Mouse (Mus musculus): ENCODE measurements at regions not wholly inside any gene's neighbourhood (a gene's known extent, or its start where the extent isn't known, plus 50 kb on each side); places are given as distances from the start of the nearest gene placed in this dataset.

DNA sequence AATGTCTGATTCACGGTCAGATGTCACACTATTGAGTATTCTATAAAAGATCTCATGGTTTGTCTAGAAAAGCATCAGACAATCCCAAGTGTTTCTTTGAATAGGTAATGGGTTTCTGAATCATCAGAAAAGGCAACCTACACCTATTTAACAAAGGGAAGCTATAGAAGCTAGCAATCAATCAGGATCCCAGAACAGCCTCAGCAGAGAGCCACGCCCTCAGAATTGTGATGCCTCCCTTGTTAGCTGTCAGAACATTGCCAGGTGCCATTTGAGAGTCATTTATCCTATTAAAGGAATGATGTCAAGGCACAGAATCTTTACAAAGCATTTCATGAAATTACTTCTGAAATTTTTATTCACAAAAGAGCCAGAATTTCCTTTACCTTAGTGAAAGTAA lies 542.7 kb downstream of the Kctd12 start:
- Histone ChIP-seq H3K27ac (replicated peaks; ENCODE audit: low read depth, low read length) (no peak overlapping the region), H3K4me3 (ENCODE audit: low read depth, low read length) (no peak overlapping the region), H3K4me1 (ENCODE audit: control insufficient read depth, insufficient read depth, low read length) (no peaks in the 10 kb centered on the region), H3K4me2 (ENCODE audit: low read depth, low read length) (no peak overlapping the region), H3K9ac (replicated peaks; ENCODE audit: low read length) (no peak overlapping the region), H3K36me3 (replicated peaks; ENCODE audit: control insufficient read depth, insufficient read depth, low read depth, low read length) (no peaks in the 10 kb centered on the region), H3K27me3 (ENCODE audit: control insufficient read depth, insufficient read depth, low read length) (no peaks in the 10 kb centered on the region), H3K9me3 (replicated peaks; ENCODE audit: control insufficient read depth, low read length) (no peaks in the 10 kb centered on the region)
- ATAC-seq (replicated peaks; ENCODE audit: insufficient number of reproducible peaks, low FRiP score, low TSS enrichment, low read depth) = no peak
- WGBS = 80% methylated on average over 2 of the region's 2 CpGs
- no peak for DNase-seq (ENCODE audit: low spot score)

DNA sequence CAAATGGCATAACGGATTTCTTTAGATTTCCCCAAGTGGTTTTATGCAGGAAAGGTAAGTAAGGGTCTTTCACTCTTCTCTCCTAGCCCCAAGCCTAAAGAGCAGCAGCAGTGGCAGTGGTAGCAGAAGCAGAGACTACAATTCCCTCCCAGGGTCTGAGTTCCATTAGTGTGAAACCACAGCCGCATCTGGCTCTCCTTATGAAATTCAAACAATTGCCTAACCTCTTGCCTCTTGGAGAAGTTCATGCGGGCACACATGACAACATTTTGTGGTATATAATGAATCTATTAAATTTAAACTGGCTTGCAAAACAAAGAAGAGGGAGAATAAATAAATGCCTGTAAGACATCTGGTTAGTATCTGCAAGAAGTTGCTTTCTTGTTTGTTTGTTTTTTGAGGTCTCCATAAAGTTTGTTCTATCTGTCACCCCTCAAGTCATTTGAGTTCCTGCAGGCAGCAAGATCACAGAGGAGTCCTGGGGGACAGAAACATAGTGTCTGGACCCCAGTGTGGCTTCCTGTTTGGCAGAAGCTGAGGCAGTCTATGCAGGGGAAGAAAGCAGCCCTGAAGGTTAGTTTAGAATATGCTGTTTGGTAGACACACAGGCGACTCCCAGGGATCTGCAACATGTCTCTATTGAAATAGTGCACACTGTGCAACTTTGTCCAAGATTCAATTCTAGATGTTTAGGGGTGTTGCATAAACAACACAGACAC lies 578.9 kb downstream of the Kctd12 start:
- Histone ChIP-seq H3K9me3 (replicated peaks; ENCODE audit: control insufficient read depth, low read length) (no peaks in the 10 kb centered on the region), H3K27ac (replicated peaks; ENCODE audit: low read depth, low read length) (0 out of 2 replicates have a peak overlapping the region, but pooled peaks have one; percentile 30), H3K36me3 (replicated peaks; ENCODE audit: control insufficient read depth, insufficient read depth, low read depth, low read length) (no peaks in the 10 kb centered on the region), H3K27me3 (ENCODE audit: control insufficient read depth, insufficient read depth, low read length) (no peaks in the 10 kb centered on the region), H3K9ac (replicated peaks; ENCODE audit: low read length) (no peak overlapping the region), H3K4me3 (ENCODE audit: low read depth, low read length) (no peak overlapping the region), H3K4me2 (ENCODE audit: low read depth, low read length) (no peak overlapping the region), H3K4me1 (ENCODE audit: control insufficient read depth, insufficient read depth, low read length) (no peaks in the 10 kb centered on the region)
- ATAC-seq (replicated peaks; ENCODE audit: insufficient number of reproducible peaks, low FRiP score, low TSS enrichment, low read depth) (peak; percentile 60), DNase-seq (ENCODE audit: low spot score) (peak; percentile 94)
- 24% methylated on average over 4 of the region's 4 CpGs for WGBS

DNA sequence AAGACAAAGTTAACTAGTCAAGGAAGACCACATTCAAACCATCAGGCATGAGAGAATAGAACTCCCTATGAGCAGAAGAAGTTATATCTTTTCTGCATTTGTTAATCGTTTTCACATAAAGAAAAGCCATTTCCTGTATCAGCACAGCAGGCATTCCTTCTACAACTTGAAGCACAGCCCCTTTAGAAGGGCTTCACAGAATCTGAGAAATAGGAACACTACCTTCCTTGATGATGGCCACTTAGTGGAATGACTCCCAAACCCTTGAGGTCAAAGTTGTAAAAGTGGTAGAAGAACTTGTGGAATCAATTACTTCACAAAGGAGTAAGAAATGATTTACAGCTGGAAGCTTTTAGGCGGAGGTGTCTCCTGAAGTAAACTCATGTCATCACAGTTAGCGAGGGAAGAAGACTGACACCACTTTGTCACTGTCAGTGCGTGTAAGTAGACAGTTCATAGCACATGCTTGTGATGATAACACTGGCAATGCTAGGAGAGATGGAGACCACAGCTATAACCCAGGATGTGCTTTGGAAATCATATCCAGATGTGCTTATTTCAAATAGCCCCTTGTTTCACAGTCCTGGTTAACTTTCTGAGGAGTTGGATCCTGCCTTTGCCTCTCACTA lies 580.3 kb downstream of the Kctd12 start:
- no peaks in the 10 kb centered on the region for H3K4me1 ChIP-seq (ENCODE audit: control insufficient read depth, insufficient read depth, low read length)
- WGBS = 32% methylated on average over 4 of the region's 4 CpGs
- H3K36me3 ChIP-seq (replicated peaks; ENCODE audit: control insufficient read depth, insufficient read depth, low read depth, low read length) = no peaks in the 10 kb centered on the region
- H3K9ac ChIP-seq (replicated peaks; ENCODE audit: low read length) = no peak overlapping the region
- no peak overlapping the region for H3K4me3 ChIP-seq (ENCODE audit: low read depth, low read length)
- H3K27me3 ChIP-seq (ENCODE audit: control insufficient read depth, insufficient read depth, low read length) = no peaks in the 10 kb centered on the region
- DNase-seq (ENCODE audit: low spot score) (peak; percentile 82), ATAC-seq (replicated peaks; ENCODE audit: insufficient number of reproducible peaks, low FRiP score, low TSS enrichment, low read depth) (peak; percentile 79)
- no peak overlapping the region for H3K4me2 ChIP-seq (ENCODE audit: low read depth, low read length)
- no peaks in the 10 kb centered on the region for H3K9me3 ChIP-seq (replicated peaks; ENCODE audit: control insufficient read depth, low read length)
- no peak overlapping the region for H3K27ac ChIP-seq (replicated peaks; ENCODE audit: low read depth, low read length)

DNA sequence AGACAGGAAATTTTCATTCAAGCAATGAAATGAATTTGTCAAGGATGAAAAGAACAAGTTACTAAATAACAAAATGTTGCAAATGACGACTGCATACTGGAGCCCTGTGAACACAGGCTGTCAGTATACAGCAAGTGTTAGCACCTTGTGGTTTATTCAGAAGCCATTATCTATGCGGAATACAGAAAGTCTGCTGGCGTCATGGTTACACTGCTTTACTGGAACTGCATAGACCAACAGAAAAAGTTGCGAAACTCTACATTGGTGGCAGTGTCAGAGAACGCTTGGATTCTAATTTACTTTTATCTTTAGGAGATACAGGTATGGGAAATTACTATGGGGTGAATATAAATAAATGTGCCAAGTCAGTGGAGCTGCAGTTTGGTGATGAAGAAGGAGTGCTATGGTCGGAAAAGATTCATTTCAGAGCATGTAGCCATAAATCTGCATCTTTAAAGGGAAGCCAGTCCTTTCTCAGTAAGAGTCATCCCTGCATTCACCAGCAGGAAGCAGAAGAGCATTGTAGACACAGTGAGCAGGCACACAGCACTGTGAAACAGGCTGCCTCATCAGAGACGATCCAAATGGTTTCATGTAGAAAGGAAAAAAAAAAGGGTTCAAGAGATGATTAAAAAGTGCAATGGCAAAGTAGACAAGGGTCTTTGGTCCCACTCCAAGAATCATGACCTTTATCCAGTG lies 586.3 kb downstream of the Kctd12 start:
- H3K27me3 ChIP-seq (ENCODE audit: control insufficient read depth, insufficient read depth, low read length) = no peaks in the 10 kb centered on the region
- H3K27ac ChIP-seq (replicated peaks; ENCODE audit: low read depth, low read length) = no peak overlapping the region
- no peaks in the 10 kb centered on the region for H3K9me3 ChIP-seq (replicated peaks; ENCODE audit: control insufficient read depth, low read length)
- H3K9ac ChIP-seq (replicated peaks; ENCODE audit: low read length) = no peak overlapping the region
- ATAC-seq (replicated peaks; ENCODE audit: insufficient number of reproducible peaks, low FRiP score, low TSS enrichment, low read depth) (no peak), DNase-seq (ENCODE audit: low spot score) (no peak)
- no peaks in the 10 kb centered on the region for H3K36me3 ChIP-seq (replicated peaks; ENCODE audit: control insufficient read depth, insufficient read depth, low read depth, low read length)
- 85% methylated on average over 7 of the region's 7 CpGs for WGBS
- H3K4me3 ChIP-seq (ENCODE audit: low read depth, low read length) = no peak overlapping the region
- H3K4me1 ChIP-seq (ENCODE audit: control insufficient read depth, insufficient read depth, low read length) = no peaks in the 10 kb centered on the region
- H3K4me2 ChIP-seq (ENCODE audit: low read depth, low read length) = no peak overlapping the region

DNA sequence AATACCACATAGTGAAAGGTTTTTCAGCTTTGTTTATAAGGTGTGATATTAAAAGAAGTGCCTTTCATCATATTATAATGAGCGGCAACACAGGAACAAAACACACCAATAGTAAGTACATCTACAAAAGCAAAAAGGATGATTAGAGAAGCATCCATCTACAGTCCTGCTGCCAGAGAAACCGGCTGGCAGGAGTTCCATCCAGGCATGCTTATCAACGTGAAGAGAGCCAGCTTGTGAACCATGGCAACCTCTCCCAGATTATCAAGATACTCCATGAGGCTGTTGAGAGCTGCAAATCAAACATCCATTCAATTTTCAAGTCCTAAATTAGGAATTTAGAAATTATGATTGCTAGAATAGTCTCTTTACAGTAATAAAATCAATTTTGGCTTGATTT lies 590.1 kb downstream of the Kctd12 start:
- 89% methylated on average over 3 of the region's 3 CpGs for WGBS
- no peaks in the 10 kb centered on the region for H3K27me3 ChIP-seq (ENCODE audit: control insufficient read depth, insufficient read depth, low read length)
- H3K9me3 ChIP-seq (replicated peaks; ENCODE audit: control insufficient read depth, low read length) = no peaks in the 10 kb centered on the region
- no peaks in the 10 kb centered on the region for H3K4me1 ChIP-seq (ENCODE audit: control insufficient read depth, insufficient read depth, low read length)
- no peak overlapping the region for H3K4me2 ChIP-seq (ENCODE audit: low read depth, low read length)
- H3K36me3 ChIP-seq (replicated peaks; ENCODE audit: control insufficient read depth, insufficient read depth, low read depth, low read length) = no peaks in the 10 kb centered on the region
- no peak overlapping the region for H3K9ac ChIP-seq (replicated peaks; ENCODE audit: low read length)
- DNase-seq (ENCODE audit: low spot score) (no peak), ATAC-seq (replicated peaks; ENCODE audit: insufficient number of reproducible peaks, low FRiP score, low TSS enrichment, low read depth) (no peak)
- no peak overlapping the region for H3K27ac ChIP-seq (replicated peaks; ENCODE audit: low read depth, low read length)
- no peak overlapping the region for H3K4me3 ChIP-seq (ENCODE audit: low read depth, low read length)

DNA sequence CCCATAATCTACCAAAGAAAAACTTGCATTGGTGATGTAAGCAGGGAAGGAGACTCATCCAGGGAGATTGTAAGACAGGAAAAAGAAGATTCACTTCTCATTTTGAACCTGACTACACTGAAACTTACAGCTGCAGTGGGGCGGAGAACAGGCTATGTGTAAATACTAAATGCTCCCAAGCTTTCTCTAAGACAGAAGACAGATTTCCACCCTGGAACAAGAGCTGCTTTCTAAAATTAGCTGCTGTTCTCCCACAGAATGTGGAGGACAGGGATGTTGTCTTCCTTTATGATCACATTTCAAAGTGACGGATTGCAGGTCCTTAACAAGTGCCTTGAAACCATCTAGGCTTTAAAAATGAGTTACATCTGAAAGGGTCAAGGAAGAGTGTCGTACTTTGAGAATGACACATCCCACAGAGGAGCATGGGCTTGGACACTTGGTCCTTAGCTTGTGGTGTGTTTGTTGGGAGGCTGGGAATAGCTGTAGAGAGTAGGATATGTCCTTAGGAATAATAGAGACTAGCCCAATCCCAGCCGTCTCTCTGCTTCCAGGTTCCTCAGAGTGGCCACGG lies 609.4 kb downstream of the Kctd12 start:
- Histone ChIP-seq H3K27ac (replicated peaks; ENCODE audit: low read depth, low read length) (no peak overlapping the region), H3K4me1 (ENCODE audit: control insufficient read depth, insufficient read depth, low read length) (no peaks in the 10 kb centered on the region), H3K36me3 (replicated peaks; ENCODE audit: control insufficient read depth, insufficient read depth, low read depth, low read length) (no peaks in the 10 kb centered on the region), H3K27me3 (ENCODE audit: control insufficient read depth, insufficient read depth, low read length) (no peaks in the 10 kb centered on the region), H3K9ac (replicated peaks; ENCODE audit: low read length) (no peak overlapping the region), H3K4me3 (ENCODE audit: low read depth, low read length) (no peak overlapping the region), H3K4me2 (ENCODE audit: low read depth, low read length) (no peak overlapping the region), H3K9me3 (replicated peaks; ENCODE audit: control insufficient read depth, low read length) (no peaks in the 10 kb centered on the region)
- WGBS = 84% methylated on average over 5 of the region's 5 CpGs
- ATAC-seq (replicated peaks; ENCODE audit: insufficient number of reproducible peaks, low FRiP score, low TSS enrichment, low read depth) (no peak), DNase-seq (ENCODE audit: low spot score) (no peak)

DNA sequence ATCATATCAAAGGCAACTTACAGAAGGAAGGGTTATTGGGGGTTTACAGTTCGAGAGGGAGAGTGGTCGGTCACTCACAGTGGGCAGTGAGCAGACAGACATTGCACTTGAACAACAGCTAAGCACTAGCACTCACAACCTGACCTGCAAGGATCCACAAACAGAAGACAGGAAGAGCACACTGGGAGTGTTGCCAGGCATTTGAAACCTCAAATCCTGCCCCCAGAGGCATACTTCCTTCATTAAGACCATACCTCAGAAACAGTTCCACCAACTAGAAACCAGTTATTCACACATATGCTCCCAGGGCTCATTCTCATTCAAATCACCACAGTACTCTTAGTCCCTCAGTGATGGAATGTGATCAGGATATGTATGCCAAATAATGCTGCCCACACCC lies 620.8 kb downstream of the Kctd12 start:
- H3K4me1 ChIP-seq (ENCODE audit: control insufficient read depth, insufficient read depth, low read length) = no peaks in the 10 kb centered on the region
- H3K36me3 ChIP-seq (replicated peaks; ENCODE audit: control insufficient read depth, insufficient read depth, low read depth, low read length) = no peaks in the 10 kb centered on the region
- H3K9me3 ChIP-seq (replicated peaks; ENCODE audit: control insufficient read depth, low read length) = no peaks in the 10 kb centered on the region
- no peak overlapping the region for H3K27ac ChIP-seq (replicated peaks; ENCODE audit: low read depth, low read length)
- no peak for DNase-seq (ENCODE audit: low spot score)
- H3K27me3 ChIP-seq (ENCODE audit: control insufficient read depth, insufficient read depth, low read length) = no peaks in the 10 kb centered on the region
- no peak overlapping the region for H3K9ac ChIP-seq (replicated peaks; ENCODE audit: low read length)
- no peak overlapping the region for H3K4me2 ChIP-seq (ENCODE audit: low read depth, low read length)
- ATAC-seq (replicated peaks; ENCODE audit: insufficient number of reproducible peaks, low FRiP score, low TSS enrichment, low read depth) = no peak
- H3K4me3 ChIP-seq (ENCODE audit: low read depth, low read length) = no peak overlapping the region
- 95% methylated on average over 2 of the region's 2 CpGs for WGBS

- Histone ChIP-seq H3K4me2 (ENCODE audit: low read depth, low read length) (no peak overlapping the region), H3K4me1 (ENCODE audit: control insufficient read depth, insufficient read depth, low read length) (no peaks in the 10 kb centered on the region), H3K27me3 (ENCODE audit: control insufficient read depth, insufficient read depth, low read length) (no peaks in the 10 kb centered on the region), H3K4me3 (ENCODE audit: low read depth, low read length) (no peak overlapping the region), H3K27ac (replicated peaks; ENCODE audit: low read depth, low read length) (no peak overlapping the region), H3K9ac (replicated peaks; ENCODE audit: low read length) (no peak overlapping the region), H3K9me3 (replicated peaks; ENCODE audit: control insufficient read depth, low read length) (no peaks in the 10 kb centered on the region), H3K36me3 (replicated peaks; ENCODE audit: control insufficient read depth, insufficient read depth, low read depth, low read length) (no peaks in the 10 kb centered on the region)
- ATAC-seq (replicated peaks; ENCODE audit: insufficient number of reproducible peaks, low FRiP score, low TSS enrichment, low read depth) = no peak
- no peak for DNase-seq (ENCODE audit: low spot score)
These were observed 599.7 kb downstream of the Lmo7 start for GRCm38 (mm10) chr14:102329409-102329808.
